12 mouse cellular contexts compared by ENCODE assay signal in the genomic region with DNA sequence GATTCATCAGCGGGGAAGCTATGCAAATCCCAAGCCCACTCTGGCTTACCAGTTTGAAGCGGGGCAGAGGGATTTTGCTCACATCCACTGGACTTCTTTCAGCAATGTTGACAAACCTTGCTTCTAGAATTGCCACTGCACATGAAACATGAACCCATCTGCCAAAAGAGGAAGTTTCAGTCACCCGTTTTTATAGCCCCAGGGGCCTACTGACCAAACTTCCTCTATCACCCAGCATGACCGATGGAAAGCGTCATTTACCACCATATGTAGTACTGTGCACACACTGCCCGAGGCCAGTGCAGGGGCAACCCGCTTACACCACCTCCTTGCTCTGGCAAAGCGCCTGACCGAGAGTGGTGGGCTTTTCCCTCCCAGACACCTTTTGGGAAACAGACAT. TPM values are rescaled to one million over a fixed set of nuclear protein-coding genes. Genes with fewer than 3 reads are reported as not detected.
DNase-seq lines count a peak whose midpoint lies in the region; ATAC-seq and TF ChIP-seq lines count a peak whose summit lies in the region.
"Had no signal": no experiment of that assay in that cellular context is flagged by ENCODE, and none has a peak within 500 bp of the region (broad histone marks: within the 10 kb centered on the region; RNA-seq: fewer than 3 reads in every experiment).

No protein-coding gene starts in this region.

- H3K27ac ChIP-seq in heart, embryonic 12.5 days (ENCODE audit: poor library complexity, severe bottlenecking) = no peak overlapping the region
- peak overlapping the region; percentile 41; the same call in 1 of the 2 replicates for H3K27ac ChIP-seq in liver, embryonic 16.5 days (ENCODE audit: low read length)
- H3K27ac ChIP-seq in thymus, adult 2 months (ENCODE audit: control insufficient read depth, insufficient read depth, low read length) = no peak overlapping the region
- no peak overlapping the region for H3K27ac ChIP-seq in forebrain, embryonic 10.5 days
- H3K27ac ChIP-seq: limb, embryonic 12.5 days; neural tube, embryonic 12.5 days had no signal

- TF ChIP-seq CTCF in thymus, adult 2 months (IDR thresholded peaks at IDR 0.05; ENCODE audit: borderline replicate concordance, control insufficient read depth, extremely low read depth, insufficient read depth, low read length, poor library complexity) = no peak

- peak; percentile 96 for DNase-seq in heart, adult 11 months
- DNase-seq in liver = no peak
- peak; percentile 83 for DNase-seq in splenic B cell, adult 2 months (ENCODE audit: low read depth, low spot score)
- no peak for DNase-seq in thymus, adult 2 months
- no peak for DNase-seq in forebrain, embryonic 10.5 days (ENCODE audit: extremely low spot score, low spot score)

- no peak overlapping the region for H3K9ac ChIP-seq in heart, embryonic 12.5 days
- H3K9ac ChIP-seq in liver, embryonic 16.5 days (ENCODE audit: low read depth, low read length) = no peak overlapping the region
- H3K9ac ChIP-seq: limb, embryonic 12.5 days; neural tube, embryonic 12.5 days had no signal

- no peaks in the 10 kb centered on the region for H3K27me3 ChIP-seq in heart, embryonic 12.5 days (replicated peaks)
- no peaks in the 10 kb centered on the region for H3K27me3 ChIP-seq in liver, embryonic 16.5 days (ENCODE audit: control insufficient read depth, insufficient read depth, low read depth, low read length)
- no peaks in the 10 kb centered on the region for H3K27me3 ChIP-seq in splenic B cell, adult 2 months (ENCODE audit: control insufficient read depth, insufficient read depth, low read length, poor library complexity, severe bottlenecking)
- H3K27me3 ChIP-seq in thymus, adult 2 months (ENCODE audit: control insufficient read depth, insufficient read depth, low read length) = no peaks in the 10 kb centered on the region
- H3K27me3 ChIP-seq in forebrain, embryonic 10.5 days (ENCODE audit: poor library complexity, severe bottlenecking) = no peaks in the 10 kb centered on the region
- H3K27me3 ChIP-seq: limb, embryonic 12.5 days; neural tube, embryonic 12.5 days had no signal

- no peak overlapping the region for H3K4me3 ChIP-seq in heart, embryonic 12.5 days
- H3K4me3 ChIP-seq in liver, embryonic 16.5 days (ENCODE audit: low read depth, low read length) = no peak overlapping the region
- no peak overlapping the region for H3K4me3 ChIP-seq in thymus, adult 2 months (ENCODE audit: control insufficient read depth, insufficient read depth, low read length)
- no peak overlapping the region for H3K4me3 ChIP-seq in forebrain, embryonic 10.5 days
- H3K4me3 ChIP-seq: limb, embryonic 12.5 days; neural tube, embryonic 12.5 days had no signal

- ATAC-seq in heart, embryonic 12.5 days (ENCODE audit: insufficient number of reproducible peaks, low FRiP score) = no peak
- 0 out of 2 replicates have a peak, but pooled peaks have one; percentile 32 for ATAC-seq in liver, embryonic 16.5 days (ENCODE audit: low read depth)
- peak; percentile 96 for ATAC-seq in granulocyte monocyte progenitor cell, adult 5-6 weeks (replicated peaks; ENCODE audit: poor library complexity, severe bottlenecking)
- ATAC-seq: inflammation-experienced regulatory T-cells, adult 6 months had no signal

- TF ChIP-seq POLR2A in thymus, adult 2 months (IDR thresholded peaks at IDR 0.05; ENCODE audit: control insufficient read depth, extremely low read depth, insufficient read depth, low read length, poor library complexity) = no peak

- 88% methylated on average over 9 of the region's 9 CpGs for WGBS in heart, embryonic 12.5 days
- WGBS in liver, embryonic 16.5 days (ENCODE audit: insufficient replicate concordance) = 58% methylated on average over 9 of the region's 9 CpGs
- 67% methylated on average over 9 of the region's 9 CpGs for WGBS in thymus, adult 2 months
- 90% methylated on average over 9 of the region's 9 CpGs for WGBS in forebrain, embryonic 10.5 days

- H3K36me3 ChIP-seq in heart, embryonic 12.5 days = peaks cover 96% of the 10 kb centered on the region
- peaks cover 74% of the 10 kb centered on the region for H3K36me3 ChIP-seq in liver, embryonic 16.5 days (ENCODE audit: control insufficient read depth, insufficient read depth)
- peaks cover 10% of the 10 kb centered on the region for H3K36me3 ChIP-seq in splenic B cell, adult 2 months (ENCODE audit: control insufficient read depth, insufficient read depth, low read length, poor library complexity, severe bottlenecking)
- H3K36me3 ChIP-seq in thymus, adult 2 months (ENCODE audit: control insufficient read depth, insufficient read depth, low read length) = peaks cover 82% of the 10 kb centered on the region
- peaks cover 98% of the 10 kb centered on the region for H3K36me3 ChIP-seq in forebrain, embryonic 10.5 days (replicated peaks)

- no peak overlapping the region for H3K4me2 ChIP-seq in heart, embryonic 12.5 days
- H3K4me2 ChIP-seq in liver, embryonic 16.5 days (ENCODE audit: low read depth, low read length) = no peak overlapping the region
- H3K4me2 ChIP-seq: limb, embryonic 12.5 days; midbrain, embryonic 11.5 days; neural tube, embryonic 12.5 days had no signal

- H3K9me3 ChIP-seq in heart, embryonic 12.5 days (replicated peaks) = no peaks in the 10 kb centered on the region
- H3K9me3 ChIP-seq in liver, embryonic 16.5 days (replicated peaks; ENCODE audit: control insufficient read depth, low read length) = no peaks in the 10 kb centered on the region
- no peaks in the 10 kb centered on the region for H3K9me3 ChIP-seq in forebrain, embryonic 10.5 days
- H3K9me3 ChIP-seq: limb, embryonic 12.5 days; neural tube, embryonic 12.5 days had no signal

- H3K4me1 ChIP-seq in heart, embryonic 12.5 days (replicated peaks) = no peaks in the 10 kb centered on the region
- H3K4me1 ChIP-seq in liver, embryonic 16.5 days (ENCODE audit: control insufficient read depth, low read depth, low read length) = peaks cover 7% of the 10 kb centered on the region
- no peaks in the 10 kb centered on the region for H3K4me1 ChIP-seq in thymus, adult 2 months (replicated peaks; ENCODE audit: control insufficient read depth, insufficient read depth, low read length)
- H3K4me1 ChIP-seq in forebrain, embryonic 10.5 days = no peaks in the 10 kb centered on the region
- H3K4me1 ChIP-seq: limb, embryonic 12.5 days; neural tube, embryonic 12.5 days had no signal

RNA-seq across cellular contexts. Expression of gene St3gal3, which starts 9.6 kb away (rescaled TPM):
- 7.4 and 8.8 TPM in 2 replicates for polyA plus RNA-seq in heart, embryonic 12.5 days (2016; fragmentation: Nextera tagmentation; extraction: Ambion mirVana)
- polyA plus RNA-seq in liver, embryonic 16.5 days (2015; fragmentation: Nextera tagmentation; extraction: Ambion mirVana) = 2.2 and 2.5 TPM in 2 replicates
- 12.9 and 14.5 TPM in 2 replicates for total RNA-seq in granulocyte monocyte progenitor cell, adult 5-6 weeks (2014; fragmentation: Nextera tagmentation)
- 4.7 and 8.2 TPM in 2 replicates for total RNA-seq in granulocyte monocyte progenitor cell, adult 5-6 weeks (2017)
- polyA plus RNA-seq in thymus, adult 2 months (2012; rRNA removed) = 19.3 TPM in 2 replicates
- polyA plus RNA-seq in forebrain, embryonic 10.5 days (2016; fragmentation: Nextera tagmentation; extraction: Ambion mirVana) = 5.8 and 5.9 TPM in 2 replicates

RNA-seq across cellular contexts. Expression of gene Kdm4a, which starts 35.5 kb away (rescaled TPM):
- polyA plus RNA-seq in heart, embryonic 12.5 days (2016; fragmentation: Nextera tagmentation; extraction: Ambion mirVana) = 26.8 and 27.5 TPM in 2 replicates
- polyA plus RNA-seq in liver, embryonic 16.5 days (2015; fragmentation: Nextera tagmentation; extraction: Ambion mirVana) = 9.7 and 9.8 TPM in 2 replicates
- 17.2 and 25.2 TPM in 2 replicates for total RNA-seq in granulocyte monocyte progenitor cell, adult 5-6 weeks (2014; fragmentation: Nextera tagmentation)
- total RNA-seq in granulocyte monocyte progenitor cell, adult 5-6 weeks (2017) = 19.8 and 23.1 TPM in 2 replicates
- polyA plus RNA-seq in thymus, adult 2 months (2012; rRNA removed) = 63.9 and 69.2 TPM in 2 replicates
- polyA plus RNA-seq in forebrain, embryonic 10.5 days (2016; fragmentation: Nextera tagmentation; extraction: Ambion mirVana) = 30.3 and 32.9 TPM in 2 replicates

Comparison
In these comparisons a context has a peak if more than half of its experiments do, and no peak if none do; other contexts are left out.
1. DNase-seq: peak in heart, adult 11 months (single experiment) and splenic B cell, adult 2 months (single experiment); none in liver (single experiment), thymus, adult 2 months (single experiment) and forebrain, embryonic 10.5 days (single experiment).